8 mouse cellular contexts compared by ENCODE assay signal in the genomic region with DNA sequence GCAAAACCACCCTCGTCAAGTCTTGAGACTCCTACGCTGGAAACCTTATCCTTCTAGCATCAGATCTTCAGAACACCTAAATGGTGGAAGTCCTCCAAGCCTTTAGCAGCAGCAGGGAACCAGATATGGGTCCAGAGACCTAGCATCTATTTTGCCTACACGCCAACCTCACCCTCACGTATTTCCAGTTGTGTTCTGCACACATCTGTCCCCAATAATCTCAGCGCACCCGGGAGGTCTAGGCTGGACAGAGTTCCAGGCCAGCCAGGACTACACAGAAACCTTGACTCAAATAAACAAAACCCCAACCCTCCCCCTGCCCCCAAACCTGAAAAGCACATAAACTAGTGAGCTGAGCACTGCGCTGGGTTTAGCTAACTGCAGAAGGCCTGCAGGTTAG. TPM values are rescaled to one million over a fixed set of nuclear protein-coding genes. Genes with fewer than 3 reads are reported as not detected.
A peak's percentile ranks its signal among the peaks of the same experiment; 100 is the strongest.
DNase-seq lines count a peak whose midpoint lies in the region; ATAC-seq and TF ChIP-seq lines count a peak whose summit lies in the region.

No protein-coding gene starts in this region.

- intact Hi-C loops in left cerebral cortex, postnatal 25 days (cut with DNase I), result loop anchor here (5.0 kb wide), 1 partner anchor 261 kb away; no protein-coding TSS in a partner anchor

- peak overlapping the region; percentile 75 for H3K27ac ChIP-seq in embryonic fibroblast, embryonic 13.5 days (ENCODE audit: insufficient read depth, low read length)
- peak overlapping the region; percentile 95 for H3K27ac ChIP-seq in intestine, embryonic 15.5 days
- peak overlapping the region; percentile 97 for H3K27ac ChIP-seq in neural tube, embryonic 13.5 days (replicated peaks)

- no peak for ATAC-seq in intestine, embryonic 15.5 days
- ATAC-seq in neural tube, embryonic 13.5 days (ENCODE audit: low read depth), result no peak
- ATAC-seq in erythroid progenitor cell, adult 5-6 weeks (replicated peaks; ENCODE audit: low FRiP score, poor library complexity, severe bottlenecking), result no peak

- H3K9me3 ChIP-seq in intestine, embryonic 15.5 days, result no peaks in the 10 kb centered on the region
- no peaks in the 10 kb centered on the region for H3K9me3 ChIP-seq in neural tube, embryonic 13.5 days

- H3K4me1 ChIP-seq in embryonic fibroblast, embryonic 13.5 days (ENCODE audit: control insufficient read depth, insufficient read depth, low read length), result peaks cover 8% of the 10 kb centered on the region
- peaks cover 24% of the 10 kb centered on the region for H3K4me1 ChIP-seq in intestine, embryonic 15.5 days (replicated peaks)
- peaks cover 58% of the 10 kb centered on the region for H3K4me1 ChIP-seq in neural tube, embryonic 13.5 days (replicated peaks)

- no peaks in the 10 kb centered on the region for H3K36me3 ChIP-seq in intestine, embryonic 15.5 days
- H3K36me3 ChIP-seq in neural tube, embryonic 13.5 days, result no peaks in the 10 kb centered on the region

- DNase-seq in kidney, postnatal 10 days, result peak; percentile 34
- DNase-seq in kidney, postnatal 36 days, result no peak
- DNase-seq in right cerebral cortex, postnatal 10 days (ENCODE audit: low spot score in 2 of 2), result no peak
- no peak for DNase-seq in left cerebral cortex, postnatal 25 days (ENCODE audit: low spot score in 2 of 2)

- H3K4me2 ChIP-seq in intestine, embryonic 15.5 days (replicated peaks), result peak overlapping the region; percentile 79
- H3K4me2 ChIP-seq in neural tube, embryonic 13.5 days, result peak overlapping the region; percentile 98

- no peak for TF ChIP-seq CTCF in embryonic fibroblast, embryonic 13.5 days (IDR thresholded peaks at IDR 0.05; ENCODE audit: borderline replicate concordance, insufficient read depth, low read length)

- peak overlapping the region; percentile 29 for H3K9ac ChIP-seq in intestine, embryonic 15.5 days
- H3K9ac ChIP-seq in neural tube, embryonic 13.5 days, result peak overlapping the region; percentile 96

- peak overlapping the region; percentile 63; the same call in 1 of the 2 replicates for H3K4me3 ChIP-seq in embryonic fibroblast, embryonic 13.5 days (ENCODE audit: insufficient read depth, low read length)
- peak overlapping the region; percentile 19 for H3K4me3 ChIP-seq in intestine, embryonic 15.5 days (replicated peaks)
- H3K4me3 ChIP-seq in neural tube, embryonic 13.5 days, result peak overlapping the region; percentile 92

- WGBS in intestine, embryonic 15.5 days, result 11% methylated on average over 7 of the region's 7 CpGs
- WGBS in neural tube, embryonic 13.5 days, result 7% methylated on average over 7 of the region's 7 CpGs

- no peaks in the 10 kb centered on the region for H3K27me3 ChIP-seq in intestine, embryonic 15.5 days (replicated peaks)
- H3K27me3 ChIP-seq in neural tube, embryonic 13.5 days, result no peaks in the 10 kb centered on the region

- 0 out of 2 replicates have a peak, but pooled peaks have one; percentile 12 for TF ChIP-seq POLR2A in embryonic fibroblast, embryonic 13.5 days (IDR thresholded peaks at IDR 0.05; ENCODE audit: low read depth, low read length)

RNA-seq across cellular contexts. Expression of gene Zcchc3, which starts 3.4 kb away (rescaled TPM):
- polyA plus RNA-seq in embryonic fibroblast, embryonic 13.5 days (2011; ENCODE audit: insufficient read length, low read depth, missing spikeins), result 9.7 and 17.6 TPM in 2 replicates
- polyA plus RNA-seq in intestine, embryonic 15.5 days (2015; fragmentation: Nextera tagmentation; extraction: Ambion mirVana), result 34.4 and 40.8 TPM in 2 replicates
- 21.5 and 24.5 TPM in 2 replicates for polyA plus RNA-seq in neural tube, embryonic 13.5 days (2015; fragmentation: Nextera tagmentation; extraction: Ambion mirVana)
- 6.8 and 9.6 TPM in 2 replicates for total RNA-seq in erythroid progenitor cell, adult 5-6 weeks (2015; ENCODE audit: low replicate concordance)
- total RNA-seq in erythroid progenitor cell, adult 5-6 weeks (2017; ENCODE audit: low replicate concordance), result 4.9 and 5.4 TPM in 2 replicates
- 1 to 10 TPM; 9.5 to 9.9 TPM for total RNA-seq in left cerebral cortex, postnatal 25 days (2021)

RNA-seq across cellular contexts. Expression of gene 6820408C15Rik, which starts 3.9 kb away (rescaled TPM):
- polyA plus RNA-seq in embryonic fibroblast, embryonic 13.5 days (2011; ENCODE audit: insufficient read length, low read depth, missing spikeins), result 0.30 TPM in 1 of 2 replicates, not detected in the other
- 0.42 and 0.49 TPM in 2 replicates for polyA plus RNA-seq in intestine, embryonic 15.5 days (2015; fragmentation: Nextera tagmentation; extraction: Ambion mirVana)
- polyA plus RNA-seq in neural tube, embryonic 13.5 days (2015; fragmentation: Nextera tagmentation; extraction: Ambion mirVana), result 0.67 and 0.83 TPM in 2 replicates
- not detected in 2 replicates for total RNA-seq in erythroid progenitor cell, adult 5-6 weeks (2015; ENCODE audit: low replicate concordance)
- 1.0 TPM in 1 of 2 replicates, not detected in the other for total RNA-seq in erythroid progenitor cell, adult 5-6 weeks (2017; ENCODE audit: low replicate concordance)
- 1 to 10 TPM; 2.1 to 2.2 TPM for total RNA-seq in left cerebral cortex, postnatal 25 days (2021)

RNA-seq across cellular contexts. Expression of gene Sox12, which starts 13.6 kb away (rescaled TPM):
- polyA plus RNA-seq in embryonic fibroblast, embryonic 13.5 days (2011; ENCODE audit: insufficient read length, low read depth, missing spikeins), result 15.0 and 20.3 TPM in 2 replicates
- polyA plus RNA-seq in intestine, embryonic 15.5 days (2015; fragmentation: Nextera tagmentation; extraction: Ambion mirVana), result 5.4 and 5.9 TPM in 2 replicates
- polyA plus RNA-seq in neural tube, embryonic 13.5 days (2015; fragmentation: Nextera tagmentation; extraction: Ambion mirVana), result 14.9 and 15.3 TPM in 2 replicates
- total RNA-seq in erythroid progenitor cell, adult 5-6 weeks (2015; ENCODE audit: low replicate concordance), result 4.0 and 4.2 TPM in 2 replicates
- total RNA-seq in erythroid progenitor cell, adult 5-6 weeks (2017; ENCODE audit: low replicate concordance), result 0.39 and 0.83 TPM in 2 replicates
- 10 to 100 TPM; 14.0 to 15.6 TPM for total RNA-seq in left cerebral cortex, postnatal 25 days (2021)

RNA-seq across cellular contexts. Expression of gene Nrsn2, which starts 35.0 kb away (rescaled TPM):
- polyA plus RNA-seq in embryonic fibroblast, embryonic 13.5 days (2011; ENCODE audit: insufficient read length, low read depth, missing spikeins), result not detected in 2 replicates
- 1.8 and 2.1 TPM in 2 replicates for polyA plus RNA-seq in intestine, embryonic 15.5 days (2015; fragmentation: Nextera tagmentation; extraction: Ambion mirVana)
- polyA plus RNA-seq in neural tube, embryonic 13.5 days (2015; fragmentation: Nextera tagmentation; extraction: Ambion mirVana), result 30.7 and 32.0 TPM in 2 replicates
- total RNA-seq in erythroid progenitor cell, adult 5-6 weeks (2015; ENCODE audit: low replicate concordance), result not detected in 2 replicates
- not detected in 2 replicates for total RNA-seq in erythroid progenitor cell, adult 5-6 weeks (2017; ENCODE audit: low replicate concordance)
- 10 to 100 TPM; 73.5 to 90.0 TPM for total RNA-seq in left cerebral cortex, postnatal 25 days (2021)

RNA-seq across cellular contexts. Expression of gene Defb23, which starts 52.9 kb away (rescaled TPM):
- not detected in 2 replicates for polyA plus RNA-seq in embryonic fibroblast, embryonic 13.5 days (2011; ENCODE audit: insufficient read length, low read depth, missing spikeins)
- polyA plus RNA-seq in intestine, embryonic 15.5 days (2015; fragmentation: Nextera tagmentation; extraction: Ambion mirVana), result not detected in 2 replicates
- polyA plus RNA-seq in neural tube, embryonic 13.5 days (2015; fragmentation: Nextera tagmentation; extraction: Ambion mirVana), result not detected in 2 replicates
- not detected in 2 replicates for total RNA-seq in erythroid progenitor cell, adult 5-6 weeks (2015; ENCODE audit: low replicate concordance)
- not detected in 2 replicates for total RNA-seq in erythroid progenitor cell, adult 5-6 weeks (2017; ENCODE audit: low replicate concordance)
- total RNA-seq in left cerebral cortex, postnatal 25 days (2021), result not detected

Comparison
In these comparisons a context has a peak if more than half of its experiments do, and no peak if none do; other contexts are left out.
1. H3K4me3 ChIP-seq: peak in every context shown above with its lines; median percentile 92 in neural tube, embryonic 13.5 days; 63 in embryonic fibroblast, embryonic 13.5 days; 19 in intestine, embryonic 15.5 days.